In genomic region chr13:23433206-23433605, GRCm38 (mm10) we compare ENCODE assay signal across 8 mouse cellular contexts. TPM values are rescaled to one million over a fixed set of nuclear protein-coding genes. Genes with fewer than 3 reads are reported as not detected.
DNase-seq lines count a peak whose midpoint lies in the region; ATAC-seq and TF ChIP-seq lines count a peak whose summit lies in the region.

No protein-coding gene starts in this region.

- no peak for TF ChIP-seq CTCF in bone marrow, adult 2 months (IDR thresholded peaks at IDR 0.05; ENCODE audit: control insufficient read depth, insufficient read depth, low read length)

- no peaks in the 10 kb centered on the region for H3K36me3 ChIP-seq in hindbrain, embryonic 13.5 days
- no peaks in the 10 kb centered on the region for H3K36me3 ChIP-seq in midbrain, embryonic 12.5 days

- no peaks in the 10 kb centered on the region for H3K27me3 ChIP-seq in hindbrain, embryonic 13.5 days
- H3K27me3 ChIP-seq in midbrain, embryonic 12.5 days, result no peaks in the 10 kb centered on the region

- H3K27ac ChIP-seq in bone marrow, adult 2 months (ENCODE audit: control insufficient read depth, insufficient read depth, low read depth, low read length, poor library complexity), result no peak overlapping the region
- no peak overlapping the region for H3K27ac ChIP-seq in hindbrain, embryonic 13.5 days
- H3K27ac ChIP-seq in midbrain, embryonic 12.5 days (replicated peaks), result peak overlapping the region; percentile 39; the same call in 1 of the 2 replicates

- no peaks in the 10 kb centered on the region; the same call in 1 of the 2 replicates for H3K4me1 ChIP-seq in bone marrow, adult 2 months (ENCODE audit: control insufficient read depth, insufficient read depth, low read length)
- peaks cover 34% of the 10 kb centered on the region for H3K4me1 ChIP-seq in hindbrain, embryonic 13.5 days (replicated peaks)
- peaks cover 21% of the 10 kb centered on the region for H3K4me1 ChIP-seq in midbrain, embryonic 12.5 days

- peak overlapping the region; percentile 65 for H3K4me2 ChIP-seq in hindbrain, embryonic 13.5 days
- H3K4me2 ChIP-seq in midbrain, embryonic 12.5 days (replicated peaks), result peak overlapping the region; percentile 58

- peak overlapping the region; percentile 31 for H3K4me3 ChIP-seq in bone marrow, adult 2 months (replicated peaks; ENCODE audit: control insufficient read depth, low read depth, low read length)
- peak overlapping the region; percentile 58 for H3K4me3 ChIP-seq in hindbrain, embryonic 13.5 days
- H3K4me3 ChIP-seq in midbrain, embryonic 12.5 days, result peak overlapping the region; percentile 58

- no peak overlapping the region for H3K9ac ChIP-seq in hindbrain, embryonic 13.5 days
- H3K9ac ChIP-seq in midbrain, embryonic 12.5 days (replicated peaks), result no peak overlapping the region

- H3K9me3 ChIP-seq in hindbrain, embryonic 13.5 days, result no peaks in the 10 kb centered on the region
- no peaks in the 10 kb centered on the region for H3K9me3 ChIP-seq in midbrain, embryonic 12.5 days

- 2% methylated on average over 5 of the region's 5 CpGs for WGBS in bone marrow, adult 2 months
- 19% methylated on average over 5 of the region's 5 CpGs for WGBS in hindbrain, embryonic 13.5 days
- 17% methylated on average over 5 of the region's 5 CpGs for WGBS in midbrain, embryonic 12.5 days

- no peak for TF ChIP-seq POLR2A in bone marrow, adult 2 months (IDR thresholded peaks at IDR 0.05; ENCODE audit: borderline replicate concordance, control insufficient read depth, low read depth, low read length)

- DNase-seq in heart, adult 11 months, result peak; percentile 87
- no peak for DNase-seq in heart, postnatal 4 days
- DNase-seq in urinary bladder, adult 2 months (ENCODE audit: low spot score), result no peak
- DNase-seq in gastrocnemius, postnatal 4 days (ENCODE audit: low spot score in 2 of 2), result no peak
- DNase-seq in embryo, embryonic 10 days (ENCODE audit: low spot score), result no peak

- no peak for ATAC-seq in hindbrain, embryonic 13.5 days (ENCODE audit: low FRiP score)
- no peak for ATAC-seq in midbrain, embryonic 12.5 days (ENCODE audit: low FRiP score, low read depth)

RNA-seq across cellular contexts. Expression of gene Abt1, which starts 9.5 kb away (rescaled TPM):
- total RNA-seq in heart, postnatal 4 days (2021), result 1 to 10 TPM; 5.0 to 5.6 TPM
- polyA plus RNA-seq in bone marrow, adult 2 months (2011; ENCODE audit: insufficient read depth, insufficient read length, low replicate concordance, missing spikeins), result 8.5 and 10.4 TPM in 2 replicates
- 9.9 and 10.2 TPM in 2 replicates for polyA plus RNA-seq in hindbrain, embryonic 13.5 days (2015; fragmentation: Nextera tagmentation; extraction: Ambion mirVana)
- 10.1 and 12.3 TPM in 2 replicates for polyA plus RNA-seq in midbrain, embryonic 12.5 days (2016; fragmentation: Nextera tagmentation; extraction: Ambion mirVana)
- polyA plus RNA-seq in urinary bladder, adult 2 months (2012; rRNA removed), result 7.9 TPM in 2 replicates
- 1 to 10 TPM; 6.2 to 6.6 TPM for total RNA-seq in gastrocnemius, postnatal 4 days (2021)

RNA-seq across cellular contexts. Expression of gene Btn1a1, which starts 32.5 kb away (rescaled TPM):
- total RNA-seq in heart, postnatal 4 days (2021), result under 1 TPM; 0.11 to 0.24 TPM
- polyA plus RNA-seq in bone marrow, adult 2 months (2011; ENCODE audit: insufficient read depth, insufficient read length, low replicate concordance, missing spikeins), result 0.87 and 3.1 TPM in 2 replicates
- polyA plus RNA-seq in hindbrain, embryonic 13.5 days (2015; fragmentation: Nextera tagmentation; extraction: Ambion mirVana), result 0.06 TPM in 1 of 2 replicates, not detected in the other
- not detected in 2 replicates for polyA plus RNA-seq in midbrain, embryonic 12.5 days (2016; fragmentation: Nextera tagmentation; extraction: Ambion mirVana)
- polyA plus RNA-seq in urinary bladder, adult 2 months (2012; rRNA removed), result not detected in 2 replicates
- not detected for total RNA-seq in gastrocnemius, postnatal 4 days (2021)

RNA-seq across cellular contexts. Expression of gene Btn2a2, which starts 55.5 kb away (rescaled TPM):
- total RNA-seq in heart, postnatal 4 days (2021), result not detected
- polyA plus RNA-seq in bone marrow, adult 2 months (2011; ENCODE audit: insufficient read depth, insufficient read length, low replicate concordance, missing spikeins), result 0.47 TPM in 1 of 2 replicates, not detected in the other
- polyA plus RNA-seq in hindbrain, embryonic 13.5 days (2015; fragmentation: Nextera tagmentation; extraction: Ambion mirVana), result 0.12 TPM in 1 of 2 replicates, not detected in the other
- polyA plus RNA-seq in midbrain, embryonic 12.5 days (2016; fragmentation: Nextera tagmentation; extraction: Ambion mirVana), result 0.10 and 0.17 TPM in 2 replicates
- 0.04 TPM in 1 of 2 replicates, not detected in the other for polyA plus RNA-seq in urinary bladder, adult 2 months (2012; rRNA removed)
- total RNA-seq in gastrocnemius, postnatal 4 days (2021), result under 1 TPM in 1 of 2 experiments, not detected in 1; 0.23 TPM
